Mouse (Mus musculus) limb, embryonic 11.5 days (tissue): ENCODE data around the gene Lrch1. TPM values are rescaled to one million over a fixed set of nuclear protein-coding genes. Genes with fewer than 3 reads are reported as not detected.

ENCODE experiments used
- ATAC-seq: fragments of 200-750 bp; cut with Nextera tagmentation; 2 replicates; pipeline ENCODE4 v1.8.0; 2017; ENCODE audit warnings: low read depth; ENCODE audit not compliant: insufficient number of reproducible peaks, low FRiP score, low TSS enrichment
- DNase-seq: peaks from one replicate; pipeline ENCODE4 v3.0.0-alpha.2; 2015; ENCODE audit warnings: low spot score
- H3K27ac ChIP-seq: fragments of 300-500 bp; sonication (generic); replicated peaks from 2 replicates; pipeline ENCODE4 v1.5.1; 2014; ENCODE audit warnings: low read depth, mild to moderate bottlenecking, low read length
- H3K27me3 ChIP-seq: fragments of 300-500 bp; sonication (generic); 2 replicates; pipeline ENCODE4 v1.6.1; 2014; ENCODE audit warnings: mild to moderate bottlenecking, low read length, mixed read lengths; ENCODE audit not compliant: control insufficient read depth, insufficient read depth
- H3K36me3 ChIP-seq: fragments of 300-500 bp; sonication (generic); 2 replicates; pipeline ENCODE4 v1.6.1; 2014; ENCODE audit warnings: mild to moderate bottlenecking, low read length, moderate library complexity, mixed read lengths; ENCODE audit not compliant: control insufficient read depth, insufficient read depth
- H3K4me1 ChIP-seq: fragments of 300-500 bp; sonication (generic); 2 replicates; pipeline ENCODE4 v1.6.1; 2014; ENCODE audit warnings: low read length, mixed read lengths; ENCODE audit not compliant: control insufficient read depth, insufficient read depth
- H3K4me2 ChIP-seq: fragments of 300-500 bp; sonication (generic); 2 replicates; pipeline ENCODE4 v1.6.1; 2014; ENCODE audit warnings: low read depth, mild to moderate bottlenecking, moderate library complexity; ENCODE audit not compliant: severe bottlenecking
- H3K4me3 ChIP-seq: fragments of 300-500 bp; sonication (generic); 2 replicates; pipeline ENCODE4 v1.5.1; 2014; ENCODE audit warnings: low read depth, low read length
- H3K9ac ChIP-seq: fragments of 300-500 bp; sonication (generic); 2 replicates; pipeline ENCODE4 v1.6.1; 2014; ENCODE audit warnings: mild to moderate bottlenecking, low read length
- H3K9me3 ChIP-seq: fragments of 300-500 bp; sonication (generic); 2 replicates; pipeline ENCODE4 v1.6.1; 2016; ENCODE audit warnings: low read length; ENCODE audit not compliant: control insufficient read depth
- WGBS: fragments of 180-500 bp; shearing (Covaris S2); extraction: QIAGEN DNeasy Blood & Tissue Kit; methylation state at CpG from one replicate; pipeline ENCODE4 v1.1.7; 2014; 5-methylcytosine and 5-hydroxymethylcytosine counted together
- polyA plus RNA-seq: library from polyadenylated mRNA; unstranded; fragments of >200 nt; fragmentation: Nextera tagmentation; extraction: Ambion mirVana; gene quantifications from 2 replicates; pipeline ENCODE4 v1.2.1, GENCODE M21; 2014

Gene Lrch1
- polyA plus RNA-seq, 1 experiment from 2014 or later = 12.9 TPM

- Histone ChIP-seq H3K9ac (no peak overlapping the region), H3K4me2 (no peak overlapping the region), H3K4me3 (no peak overlapping the region), H3K27me3 (no peaks in the 10 kb centered on the region), H3K36me3 (0 out of 2 replicates have a peak, but pooled peaks cover 3% of the 10 kb centered on the region), H3K4me1 (no peaks in the 10 kb centered on the region), H3K9me3 (no peaks in the 10 kb centered on the region), H3K27ac (no peak overlapping the region)
- WGBS = 83% methylated on average over 16 of the region's 16 CpGs
- DNase-seq (no peak), ATAC-seq (no peak)
Observed at GRCm38 (mm10) chr14:74798063-74798890, 149.4 kb downstream of the Lrch1 start.

GRCm38 (mm10) chr14:74797386-74798062, 150.2 kb downstream of the Lrch1 start:
- H3K4me1 ChIP-seq = no peaks in the 10 kb centered on the region
- 83% methylated on average over 10 of the region's 10 CpGs for WGBS
- DNase-seq = no peak

GRCm38 (mm10) chr14:74794931-74795330, 152.7 kb downstream of the Lrch1 start:
- no peaks in the 10 kb centered on the region for H3K36me3 ChIP-seq
- H3K27me3 ChIP-seq = no peaks in the 10 kb centered on the region
- 80% methylated on average over 12 of the region's 12 CpGs for WGBS
- ATAC-seq = no peak
- H3K27ac ChIP-seq = no peak overlapping the region
- H3K4me1 ChIP-seq = no peaks in the 10 kb centered on the region
- H3K9ac ChIP-seq = no peak overlapping the region
- no peaks in the 10 kb centered on the region for H3K9me3 ChIP-seq
- DNase-seq = no peak
- H3K4me2 ChIP-seq = no peak overlapping the region
- H3K4me3 ChIP-seq = no peak overlapping the region

More at GRCm38 (mm10) chr14:74797386-74798062, 150.2 kb downstream of the Lrch1 start:
- Histone ChIP-seq H3K4me3 (no peak overlapping the region), H3K4me2 (no peak overlapping the region), H3K36me3 (0 out of 2 replicates have a peak, but pooled peaks cover 3% of the 10 kb centered on the region), H3K9ac (no peak overlapping the region), H3K27ac (no peak overlapping the region), H3K27me3 (no peaks in the 10 kb centered on the region), H3K9me3 (no peaks in the 10 kb centered on the region)
- ATAC-seq = no peak

- no peak overlapping the region for H3K4me3 ChIP-seq
- no peaks in the 10 kb centered on the region for H3K27me3 ChIP-seq
- no peak overlapping the region for H3K27ac ChIP-seq
- 82% methylated on average over 6 of the region's 6 CpGs for WGBS
- H3K4me2 ChIP-seq = no peak overlapping the region
- no peaks in the 10 kb centered on the region for H3K36me3 ChIP-seq
- no peak overlapping the region for H3K9ac ChIP-seq
- H3K9me3 ChIP-seq = no peaks in the 10 kb centered on the region
- no peaks in the 10 kb centered on the region for H3K4me1 ChIP-seq
- no peak for ATAC-seq
- no peak for DNase-seq
Observed at GRCm38 (mm10) chr14:74792793-74793192, 154.9 kb downstream of the Lrch1 start.

GRCm38 (mm10) chr14:74790535-74790934, 157.1 kb downstream of the Lrch1 start:
- Histone ChIP-seq H3K27ac (no peak overlapping the region), H3K27me3 (no peaks in the 10 kb centered on the region), H3K4me2 (no peak overlapping the region), H3K4me1 (no peaks in the 10 kb centered on the region), H3K9me3 (no peaks in the 10 kb centered on the region), H3K36me3 (no peaks in the 10 kb centered on the region), H3K9ac (no peak overlapping the region), H3K4me3 (no peak overlapping the region)
- ATAC-seq (no peak), DNase-seq (no peak)
- 82% methylated on average over 5 of the region's 5 CpGs for WGBS

- Histone ChIP-seq H3K36me3 (no peaks in the 10 kb centered on the region; the same call in 1 of the 2 replicates), H3K4me3 (no peak overlapping the region), H3K9ac (no peak overlapping the region), H3K4me2 (no peak overlapping the region), H3K4me1 (no peaks in the 10 kb centered on the region), H3K27ac (no peak overlapping the region), H3K27me3 (no peaks in the 10 kb centered on the region), H3K9me3 (no peaks in the 10 kb centered on the region)
- DNase-seq (no peak), ATAC-seq (no peak)
- WGBS = 88% methylated on average over 8 of the region's 8 CpGs
Observed at GRCm38 (mm10) chr14:74788766-74789165, 158.9 kb downstream of the Lrch1 start.

- ATAC-seq = no peak
- Histone ChIP-seq H3K4me1 (no peaks in the 10 kb centered on the region), H3K9ac (no peak overlapping the region), H3K4me3 (no peak overlapping the region), H3K36me3 (peaks cover 2% of the 10 kb centered on the region; the same call in 1 of the 2 replicates), H3K4me2 (no peak overlapping the region), H3K27me3 (no peaks in the 10 kb centered on the region), H3K9me3 (no peaks in the 10 kb centered on the region), H3K27ac (no peak overlapping the region)
- 82% methylated on average over 3 of the region's 3 CpGs for WGBS
- DNase-seq = no peak
Observed at GRCm38 (mm10) chr14:74787717-74788116, 160.0 kb downstream of the Lrch1 start.

GRCm38 (mm10) chr14:74784243-74784934, 163.3 kb downstream of the Lrch1 start:
- Histone ChIP-seq H3K4me2 (no peak overlapping the region), H3K27ac (no peak overlapping the region), H3K4me3 (no peak overlapping the region), H3K4me1 (no peaks in the 10 kb centered on the region), H3K36me3 (peaks cover 2% of the 10 kb centered on the region; the same call in 1 of the 2 replicates), H3K9ac (no peak overlapping the region), H3K27me3 (no peaks in the 10 kb centered on the region), H3K9me3 (no peaks in the 10 kb centered on the region)
- whole genome bisulfite sequencing = 82% methylated on average over 11 of the region's 11 CpGs
- ATAC-seq (no peak), DNase-seq (no peak)
